In the genomic region with DNA sequence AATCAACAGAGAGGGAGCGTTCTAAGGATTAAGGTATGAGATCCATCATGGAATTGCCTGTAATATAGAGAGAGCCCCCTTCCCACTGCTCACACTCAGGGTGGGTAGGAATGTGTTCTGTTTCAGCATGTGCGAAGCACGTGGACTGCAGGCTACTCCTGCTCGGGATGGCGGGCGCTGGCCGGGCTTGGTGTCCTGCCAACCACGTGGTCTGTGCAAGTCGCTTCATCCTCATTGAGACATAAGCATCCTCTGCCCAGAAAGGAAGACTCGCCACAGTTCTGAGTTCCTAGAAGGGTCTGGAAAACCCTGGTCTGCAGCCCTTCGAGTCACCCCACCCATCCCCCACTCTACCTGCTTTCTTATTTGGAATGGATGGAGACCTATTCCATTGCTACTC, we compare ENCODE assay signal across 15 mouse cellular contexts.
"Had no signal": no experiment of that assay in that cellular context is flagged by ENCODE, and none has a peak within 500 bp of the region (broad histone marks: within the 10 kb centered on the region; RNA-seq: fewer than 3 reads in every experiment).

No protein-coding gene starts in this region.

- H3K27ac ChIP-seq: midbrain, embryonic 10.5 days; midbrain, embryonic 13.5 days; neural tube, embryonic 13.5 days; neural tube, embryonic 15.5 days had no signal

- H3K36me3 ChIP-seq: midbrain, embryonic 10.5 days; midbrain, embryonic 13.5 days; neural tube, embryonic 13.5 days; neural tube, embryonic 15.5 days had no signal

- H3K27me3 ChIP-seq: midbrain, embryonic 13.5 days; neural tube, embryonic 13.5 days; neural tube, embryonic 15.5 days had no signal

- H3K4me1 ChIP-seq: midbrain, embryonic 10.5 days; midbrain, embryonic 13.5 days; neural tube, embryonic 13.5 days had no signal

- H3K9me3 ChIP-seq: midbrain, embryonic 10.5 days; neural tube, embryonic 13.5 days; neural tube, embryonic 15.5 days had no signal

- H3K4me3 ChIP-seq: midbrain, embryonic 10.5 days; midbrain, embryonic 13.5 days; myocyte; neural tube, embryonic 13.5 days; neural tube, embryonic 15.5 days had no signal

- DNase-seq: lung, adult 18-20 months; lung, embryonic 14.5 days; retina, postnatal 1 day; right cerebral cortex, adult 18-20 months; right cerebral cortex, postnatal 25 days; right cerebral cortex, postnatal 4 days; spleen, adult 18-20 months; thymus, adult 18-20 months; thymus, postnatal 14 days; thymus, postnatal 36 days had no signal
